Mouse (Mus musculus) liver, embryonic 16.5 days (tissue): ENCODE results near the gene Prr5. TPM values are rescaled to one million over a fixed set of nuclear protein-coding genes. Genes with fewer than 3 reads are reported as not detected.

Experiments used
- ATAC-seq: fragments of 200-750 bp; cut with Nextera tagmentation; 2 replicates; pipeline ENCODE4 v1.8.0; 2017; ENCODE audit warnings: low read depth, mild to moderate bottlenecking, moderate number of reproducible peaks, moderate library complexity
- H3K27ac ChIP-seq: fragments of 300-500 bp; sonication (generic); 2 replicates; pipeline ENCODE4 v1.5.1; 2014; ENCODE audit warnings: mild to moderate bottlenecking, low read length
- H3K27me3 ChIP-seq: fragments of 300-500 bp; sonication (generic); 2 replicates; pipeline ENCODE4 v1.6.1; 2014; ENCODE audit warnings: low read depth, low read length, mixed read lengths; ENCODE audit not compliant: control insufficient read depth, insufficient read depth
- H3K36me3 ChIP-seq: fragments of 300-500 bp; sonication (generic); 2 replicates; pipeline ENCODE4 v1.6.1; 2014; ENCODE audit warnings: mild to moderate bottlenecking; ENCODE audit not compliant: control insufficient read depth, insufficient read depth
- H3K4me1 ChIP-seq: fragments of 300-500 bp; sonication (generic); 2 replicates; pipeline ENCODE4 v1.6.1; 2014; ENCODE audit warnings: low read depth, low read length, mixed read lengths; ENCODE audit not compliant: control insufficient read depth
- H3K4me2 ChIP-seq: fragments of 300-500 bp; sonication (generic); 2 replicates; pipeline ENCODE4 v1.6.1; 2014; ENCODE audit warnings: low read depth, low read length, mixed read lengths
- H3K4me3 ChIP-seq: fragments of 300-500 bp; sonication (generic); 2 replicates; pipeline ENCODE4 v1.5.1; 2014; ENCODE audit warnings: low read depth, mild to moderate bottlenecking, low read length
- H3K9ac ChIP-seq: fragments of 300-500 bp; sonication (generic); 2 replicates; pipeline ENCODE4 v1.6.1; 2014; ENCODE audit warnings: low read depth, low read length
- H3K9me3 ChIP-seq: fragments of 300-500 bp; sonication (generic); replicated peaks from 2 replicates; pipeline ENCODE4 v1.6.1; 2016; ENCODE audit warnings: low read length; ENCODE audit not compliant: control insufficient read depth
- WGBS: fragments of 180-500 bp; shearing (Covaris S2); extraction: QIAGEN DNeasy Blood & Tissue Kit; methylation state at CpG from one replicate; pipeline ENCODE4 v1.1.7; 2014; ENCODE audit not compliant: insufficient replicate concordance; 5-methylcytosine and 5-hydroxymethylcytosine counted together
- polyA plus RNA-seq: library from polyadenylated mRNA; unstranded; fragments of >200 nt; fragmentation: Nextera tagmentation; extraction: Ambion mirVana; gene quantifications from 2 replicates; pipeline ENCODE4 v1.2.1, GENCODE M21; 2015

The Prr5 gene
- polyA plus RNA-seq, 1 experiment from 2014 or later, result 5.2 TPM

- Histone ChIP-seq H3K9me3 (no peaks in the 10 kb centered on the region), H3K4me2 (no peak overlapping the region), H3K4me3 (no peak overlapping the region), H3K4me1 (peaks cover 4% of the 10 kb centered on the region), H3K9ac (no peak overlapping the region), H3K27me3 (no peaks in the 10 kb centered on the region), H3K27ac (no peak overlapping the region), H3K36me3 (no peaks in the 10 kb centered on the region)
- WGBS, result 35% methylated on average over 9 of the region's 9 CpGs
- no peak for ATAC-seq
Measured at GRCm38 (mm10) chr15:84671401-84672307, 2.2 kb downstream of the Prr5 start.

GRCm38 (mm10) chr15:84672308-84672615 is 2.8 kb downstream of the Prr5 start:
- H3K4me2 ChIP-seq, result no peak overlapping the region
- 60% methylated on average over 4 of the region's 4 CpGs for WGBS

GRCm38 (mm10) chr15:84672616-84673015 is 3.2 kb downstream of the Prr5 start:
- no peaks in the 10 kb centered on the region for H3K36me3 ChIP-seq
- no peak overlapping the region for H3K4me2 ChIP-seq
- peaks cover 4% of the 10 kb centered on the region for H3K4me1 ChIP-seq
- H3K4me3 ChIP-seq, result no peak overlapping the region
- H3K9me3 ChIP-seq, result no peaks in the 10 kb centered on the region
- 63% methylated on average over 3 of the region's 3 CpGs for WGBS
- no peak for ATAC-seq
- H3K27me3 ChIP-seq, result no peaks in the 10 kb centered on the region
- H3K9ac ChIP-seq, result no peak overlapping the region; the same call in 1 of the 2 replicates
- no peak overlapping the region for H3K27ac ChIP-seq

More at GRCm38 (mm10) chr15:84672308-84672615, 2.8 kb downstream of the Prr5 start:
- no peak overlapping the region for H3K9ac ChIP-seq
- H3K27me3 ChIP-seq, result no peaks in the 10 kb centered on the region
- H3K27ac ChIP-seq, result no peak overlapping the region
- H3K4me3 ChIP-seq, result no peak overlapping the region
- no peaks in the 10 kb centered on the region for H3K36me3 ChIP-seq
- no peaks in the 10 kb centered on the region for H3K9me3 ChIP-seq
- ATAC-seq, result no peak
- H3K4me1 ChIP-seq, result peaks cover 4% of the 10 kb centered on the region

GRCm38 (mm10) chr15:84674329-84675067 is 5.1 kb downstream of the Prr5 start:
- Histone ChIP-seq H3K36me3 (no peaks in the 10 kb centered on the region), H3K9me3 (no peaks in the 10 kb centered on the region), H3K4me3 (no peak overlapping the region), H3K4me2 (no peak overlapping the region), H3K4me1 (peaks cover 4% of the 10 kb centered on the region), H3K27ac (peak overlapping the region; percentile 49), H3K27me3 (no peaks in the 10 kb centered on the region), H3K9ac (no peak overlapping the region)
- ATAC-seq, result no peak
- 73% methylated on average over 11 of the region's 11 CpGs for WGBS

GRCm38 (mm10) chr15:84675317-84675716 is 5.9 kb downstream of the Prr5 start:
- Histone ChIP-seq H3K36me3 (no peaks in the 10 kb centered on the region), H3K4me2 (no peak overlapping the region), H3K9me3 (no peaks in the 10 kb centered on the region), H3K4me3 (no peak overlapping the region), H3K27me3 (no peaks in the 10 kb centered on the region), H3K4me1 (peaks cover 4% of the 10 kb centered on the region), H3K9ac (no peak overlapping the region), H3K27ac (peak overlapping the region; percentile 74)
- 35% methylated on average over 8 of the region's 8 CpGs for WGBS
- peak; percentile 80 for ATAC-seq

- Histone ChIP-seq H3K27ac (no peak overlapping the region), H3K27me3 (peaks cover 3% of the 10 kb centered on the region; the same call in 1 of the 2 replicates)
Measured at GRCm38 (mm10) chr15:84677943-84678342, 8.5 kb downstream of the Prr5 start.

GRCm38 (mm10) chr15:84679090-84679489 is 9.7 kb downstream of the Prr5 start:
- Histone ChIP-seq H3K9ac (no peak overlapping the region), H3K4me2 (no peak overlapping the region), H3K4me3 (no peak overlapping the region), H3K4me1 (peaks cover 4% of the 10 kb centered on the region; the same call in 1 of the 2 replicates), H3K36me3 (no peaks in the 10 kb centered on the region), H3K27me3 (peaks cover 3% of the 10 kb centered on the region; the same call in 1 of the 2 replicates), H3K9me3 (no peaks in the 10 kb centered on the region), H3K27ac (no peak overlapping the region)
- 64% methylated on average over 4 of the region's 4 CpGs for WGBS
- ATAC-seq, result no peak

More at GRCm38 (mm10) chr15:84677943-84678342, 8.5 kb downstream of the Prr5 start:
- WGBS, result 35% methylated on average over 11 of the region's 11 CpGs
- Histone ChIP-seq H3K4me2 (no peak overlapping the region), H3K4me3 (no peak overlapping the region), H3K9me3 (no peaks in the 10 kb centered on the region), H3K4me1 (peaks cover 4% of the 10 kb centered on the region; the same call in 1 of the 2 replicates), H3K9ac (no peak overlapping the region), H3K36me3 (no peaks in the 10 kb centered on the region)
- no peak for ATAC-seq

GRCm38 (mm10) chr15:84679794-84680193 is 10.4 kb downstream of the Prr5 start:
- ATAC-seq, result no peak
- Histone ChIP-seq H3K36me3 (no peaks in the 10 kb centered on the region), H3K9me3 (no peaks in the 10 kb centered on the region), H3K27me3 (peaks cover 3% of the 10 kb centered on the region; the same call in 1 of the 2 replicates), H3K27ac (no peak overlapping the region), H3K9ac (no peak overlapping the region), H3K4me3 (no peak overlapping the region), H3K4me1 (peaks cover 4% of the 10 kb centered on the region; the same call in 1 of the 2 replicates), H3K4me2 (no peak overlapping the region)
- WGBS, result 51% methylated on average over 3 of the region's 3 CpGs
